In genomic region chr7:24479685-24480084, GRCm38 (mm10) we compare ENCODE assay signal across 22 mouse cellular contexts. TPM values are rescaled to one million over a fixed set of nuclear protein-coding genes. Genes with fewer than 3 reads are reported as not detected.
A peak's percentile ranks its signal among the peaks of the same experiment; 100 is the strongest.
DNase-seq lines count a peak whose midpoint lies in the region; ATAC-seq and TF ChIP-seq lines count a peak whose summit lies in the region.
"Had no signal": no experiment of that assay in that cellular context is flagged by ENCODE, and none has a peak within 500 bp of the region (broad histone marks: within the 10 kb centered on the region; RNA-seq: fewer than 3 reads in every experiment).

No protein-coding gene starts in this region.

- peaks cover 47% of the 10 kb centered on the region for H3K4me1 ChIP-seq in forebrain, embryonic 13.5 days
- peaks cover 8% of the 10 kb centered on the region; the same call in 1 of the 2 replicates for H3K4me1 ChIP-seq in forebrain, embryonic 11.5 days (replicated peaks; ENCODE audit: control insufficient read depth, insufficient read depth, low read length)
- H3K4me1 ChIP-seq in forebrain, embryonic 15.5 days, result peaks cover 46% of the 10 kb centered on the region
- H3K4me1 ChIP-seq in hindbrain, postnatal 0 days (ENCODE audit: insufficient read depth, low read length), result peaks cover 21% of the 10 kb centered on the region; the same call in 1 of the 2 replicates
- no peaks in the 10 kb centered on the region for H3K4me1 ChIP-seq in intestine, postnatal 0 days (replicated peaks; ENCODE audit: control insufficient read depth, insufficient read depth, low read length)

- H3K79me2 ChIP-seq in myocyte (ENCODE audit: control insufficient read depth, insufficient read depth), result no peaks in the 10 kb centered on the region

- H3K27me3 ChIP-seq in forebrain, embryonic 13.5 days, result 0 out of 2 replicates have a peak, but pooled peaks cover 3% of the 10 kb centered on the region
- no peaks in the 10 kb centered on the region; the same call in 1 of the 2 replicates for H3K27me3 ChIP-seq in forebrain, embryonic 11.5 days (ENCODE audit: control insufficient read depth, insufficient read depth, low read length)
- H3K27me3 ChIP-seq in forebrain, embryonic 15.5 days, result no peaks in the 10 kb centered on the region
- no peaks in the 10 kb centered on the region for H3K27me3 ChIP-seq in hindbrain, postnatal 0 days (ENCODE audit: insufficient read depth, low read length)
- no peaks in the 10 kb centered on the region for H3K27me3 ChIP-seq in myocyte (ENCODE audit: control insufficient read depth, insufficient read depth, insufficient read length)
- peaks cover 26% of the 10 kb centered on the region for H3K27me3 ChIP-seq in intestine, postnatal 0 days (replicated peaks; ENCODE audit: control insufficient read depth, insufficient read depth, low read length)

- H3K36me3 ChIP-seq in forebrain, embryonic 13.5 days (ENCODE audit: poor library complexity, severe bottlenecking), result no peaks in the 10 kb centered on the region
- H3K36me3 ChIP-seq in forebrain, embryonic 11.5 days (ENCODE audit: control insufficient read depth, insufficient read depth, low read length), result no peaks in the 10 kb centered on the region
- H3K36me3 ChIP-seq in forebrain, embryonic 15.5 days, result no peaks in the 10 kb centered on the region
- H3K36me3 ChIP-seq in hindbrain, postnatal 0 days (ENCODE audit: insufficient read depth, low read length), result no peaks in the 10 kb centered on the region
- no peaks in the 10 kb centered on the region for H3K36me3 ChIP-seq in myocyte (ENCODE audit: control insufficient read depth, insufficient read depth)
- H3K36me3 ChIP-seq in intestine, postnatal 0 days (ENCODE audit: control insufficient read depth, insufficient read depth), result no peaks in the 10 kb centered on the region
- H3K36me3 ChIP-seq: heart, embryonic 12.5 days; intestine, embryonic 15.5 days had no signal

- peak overlapping the region; percentile 18; the same call in 1 of the 2 replicates for H3K4me2 ChIP-seq in forebrain, embryonic 13.5 days
- no peak overlapping the region for H3K4me2 ChIP-seq in forebrain, embryonic 11.5 days (ENCODE audit: low read depth, low read length, severe bottlenecking)
- 0 out of 2 replicates have a peak overlapping the region, but pooled peaks have one; percentile 79 for H3K4me2 ChIP-seq in forebrain, embryonic 15.5 days (replicated peaks)
- peak overlapping the region; percentile 86; the same call in 1 of the 2 replicates for H3K4me2 ChIP-seq in hindbrain, postnatal 0 days (ENCODE audit: low read depth, low read length)
- peak overlapping the region; percentile 99 for H3K4me2 ChIP-seq in myocyte (ENCODE audit: low read depth)
- no peak overlapping the region for H3K4me2 ChIP-seq in intestine, postnatal 0 days (replicated peaks; ENCODE audit: low read depth)
- H3K4me2 ChIP-seq: heart, embryonic 12.5 days; liver, embryonic 11.5 days had no signal

- H3ac ChIP-seq in myocyte (ENCODE audit: control insufficient read depth, insufficient read length), result no peak overlapping the region

- no peak overlapping the region for H3K4me3 ChIP-seq in forebrain, embryonic 13.5 days
- no peak overlapping the region for H3K4me3 ChIP-seq in forebrain, embryonic 11.5 days (ENCODE audit: low read depth, low read length)
- no peak overlapping the region for H3K4me3 ChIP-seq in forebrain, embryonic 15.5 days
- no peak overlapping the region for H3K4me3 ChIP-seq in hindbrain, postnatal 0 days (ENCODE audit: low read length)
- H3K4me3 ChIP-seq in myocyte, result peak overlapping the region; percentile 37
- no peak overlapping the region for H3K4me3 ChIP-seq in intestine, postnatal 0 days (ENCODE audit: low read depth, low read length)
- H3K4me3 ChIP-seq: heart, embryonic 12.5 days; intestine, embryonic 15.5 days had no signal

- no peak overlapping the region for H3K27ac ChIP-seq in forebrain, embryonic 13.5 days
- no peak overlapping the region for H3K27ac ChIP-seq in forebrain, embryonic 11.5 days (ENCODE audit: low read depth, low read length)
- no peak overlapping the region for H3K27ac ChIP-seq in forebrain, embryonic 15.5 days (replicated peaks)
- no peak overlapping the region for H3K27ac ChIP-seq in hindbrain, postnatal 0 days
- no peak overlapping the region for H3K27ac ChIP-seq in intestine, postnatal 0 days (ENCODE audit: low read depth, low read length)
- H3K27ac ChIP-seq: intestine, embryonic 15.5 days had no signal

- no peak for TF ChIP-seq POLR2A in myocyte (IDR thresholded peaks at IDR 0.05; ENCODE audit: insufficient read length, low read depth)

- WGBS in forebrain, embryonic 13.5 days, result 77% methylated on average over 2 of the region's 2 CpGs
- 91% methylated on average over 2 of the region's 2 CpGs for WGBS in forebrain, embryonic 11.5 days
- 96% methylated on average over 2 of the region's 2 CpGs for WGBS in forebrain, embryonic 15.5 days
- 86% methylated on average over 2 of the region's 2 CpGs for WGBS in hindbrain, postnatal 0 days
- 92% methylated on average over 2 of the region's 2 CpGs for WGBS in intestine, postnatal 0 days

- ATAC-seq in forebrain, embryonic 13.5 days, result no peak
- no peak for ATAC-seq in forebrain, embryonic 11.5 days (replicated peaks; ENCODE audit: low FRiP score)
- no peak for ATAC-seq in forebrain, embryonic 15.5 days (replicated peaks)
- ATAC-seq in hindbrain, postnatal 0 days, result no peak
- no peak for ATAC-seq in intestine, postnatal 0 days
- ATAC-seq: intestine, embryonic 15.5 days had no signal

- no peaks in the 10 kb centered on the region for H3K9me3 ChIP-seq in forebrain, embryonic 13.5 days (replicated peaks)
- no peaks in the 10 kb centered on the region for H3K9me3 ChIP-seq in forebrain, embryonic 11.5 days (ENCODE audit: control insufficient read depth, low read length)
- H3K9me3 ChIP-seq in forebrain, embryonic 15.5 days, result no peaks in the 10 kb centered on the region
- H3K9me3 ChIP-seq in hindbrain, postnatal 0 days (ENCODE audit: low read length), result no peaks in the 10 kb centered on the region
- H3K9me3 ChIP-seq in intestine, postnatal 0 days (ENCODE audit: control insufficient read depth), result no peaks in the 10 kb centered on the region
- H3K9me3 ChIP-seq: intestine, embryonic 15.5 days had no signal

- no peak overlapping the region for H3K9ac ChIP-seq in forebrain, embryonic 13.5 days
- no peak overlapping the region for H3K9ac ChIP-seq in forebrain, embryonic 11.5 days (ENCODE audit: low read length)
- no peak overlapping the region for H3K9ac ChIP-seq in forebrain, embryonic 15.5 days (replicated peaks)
- no peak overlapping the region for H3K9ac ChIP-seq in hindbrain, postnatal 0 days (replicated peaks; ENCODE audit: low read length)
- no peak overlapping the region for H3K9ac ChIP-seq in intestine, postnatal 0 days (ENCODE audit: low read depth, low read length)
- H3K9ac ChIP-seq: heart, embryonic 12.5 days; intestine, embryonic 15.5 days had no signal

- DNase-seq in forebrain, embryonic 11.5 days (ENCODE audit: low spot score), result no peak
- no peak for DNase-seq in hindbrain, postnatal 0 days (ENCODE audit: low spot score)
- DNase-seq in frontal cortex, adult 2 months (ENCODE audit: extremely low spot score in 1 of 2, low spot score in 1 of 2), result no peak
- DNase-seq in kidney, postnatal 10 days, result no peak
- DNase-seq: adrenal gland, adult 8-10 months; cerebellum, postnatal 14 days; heart, postnatal 14 days; lung, adult 18-20 months; lung, postnatal 14 days had no signal

- TF ChIP-seq CTCF in hindbrain, postnatal 0 days (IDR thresholded peaks at IDR 0.05; ENCODE audit: low read depth), result no peak
- TF ChIP-seq CTCF in intestine, postnatal 0 days (IDR thresholded peaks at IDR 0.05; ENCODE audit: low read depth), result no peak

RNA-seq across cellular contexts. Expression of gene Cadm4, which starts 2.1 kb away (rescaled TPM):
- polyA plus RNA-seq in forebrain, embryonic 13.5 days (2015; fragmentation: Nextera tagmentation; extraction: Ambion mirVana), result 45.8 and 47.0 TPM in 2 replicates
- 7.1 and 8.9 TPM in 2 replicates for polyA plus RNA-seq in forebrain, embryonic 11.5 days (2014; fragmentation: Nextera tagmentation; extraction: Ambion mirVana)
- 70.1 and 76.4 TPM in 2 replicates for polyA plus RNA-seq in forebrain, embryonic 15.5 days (2015; fragmentation: Nextera tagmentation; extraction: Ambion mirVana)
- 423 and 447 TPM in 2 replicates for total RNA-seq in hindbrain, postnatal 0 days (2014; rRNA removed)
- 97.9 and 101 TPM in 2 replicates for polyA plus RNA-seq in hindbrain, postnatal 0 days (2015; fragmentation: Nextera tagmentation; extraction: Ambion mirVana)
- 54.4 TPM for polyA plus RNA-seq in myocyte (2012; fragmentation: generic; extraction: Trizol)
- polyA plus RNA-seq in frontal cortex, adult 2 months (2012; rRNA removed), result 225 and 258 TPM in 2 replicates
- polyA plus RNA-seq in intestine, postnatal 0 days (2015; fragmentation: Nextera tagmentation; extraction: Ambion mirVana), result 1.4 and 1.7 TPM in 2 replicates
- total RNA-seq: granulocyte monocyte progenitor cell, adult 5-6 weeks; megakaryocyte, adult 5-6 weeks had no signal

RNA-seq across cellular contexts. Expression of gene Plaur, which starts 17.4 kb away (rescaled TPM):
- polyA plus RNA-seq in forebrain, embryonic 13.5 days (2015; fragmentation: Nextera tagmentation; extraction: Ambion mirVana), result 1.3 TPM in 2 replicates
- polyA plus RNA-seq in forebrain, embryonic 11.5 days (2014; fragmentation: Nextera tagmentation; extraction: Ambion mirVana), result 1.1 and 1.2 TPM in 2 replicates
- polyA plus RNA-seq in forebrain, embryonic 15.5 days (2015; fragmentation: Nextera tagmentation; extraction: Ambion mirVana), result 1.3 and 1.6 TPM in 2 replicates
- total RNA-seq in hindbrain, postnatal 0 days (2014; rRNA removed), result 3.0 and 4.8 TPM in 2 replicates
- polyA plus RNA-seq in hindbrain, postnatal 0 days (2015; fragmentation: Nextera tagmentation; extraction: Ambion mirVana), result 1.3 and 1.4 TPM in 2 replicates
- 32.5 TPM for polyA plus RNA-seq in myocyte (2012; fragmentation: generic; extraction: Trizol)
- 1.1 and 1.8 TPM in 2 replicates for polyA plus RNA-seq in frontal cortex, adult 2 months (2012; rRNA removed)
- 6.9 and 7.8 TPM in 2 replicates for polyA plus RNA-seq in intestine, postnatal 0 days (2015; fragmentation: Nextera tagmentation; extraction: Ambion mirVana)

RNA-seq across cellular contexts. Expression of gene Zfp428, which starts 27.1 kb away (rescaled TPM):
- polyA plus RNA-seq in forebrain, embryonic 13.5 days (2015; fragmentation: Nextera tagmentation; extraction: Ambion mirVana), result 214 and 220 TPM in 2 replicates
- polyA plus RNA-seq in forebrain, embryonic 11.5 days (2014; fragmentation: Nextera tagmentation; extraction: Ambion mirVana), result 109 and 114 TPM in 2 replicates
- 296 and 306 TPM in 2 replicates for polyA plus RNA-seq in forebrain, embryonic 15.5 days (2015; fragmentation: Nextera tagmentation; extraction: Ambion mirVana)
- total RNA-seq in hindbrain, postnatal 0 days (2014; rRNA removed), result 138 and 152 TPM in 2 replicates
- 219 and 222 TPM in 2 replicates for polyA plus RNA-seq in hindbrain, postnatal 0 days (2015; fragmentation: Nextera tagmentation; extraction: Ambion mirVana)
- polyA plus RNA-seq in myocyte (2012; fragmentation: generic; extraction: Trizol), result 30.0 TPM
- 82.8 and 84.1 TPM in 2 replicates for polyA plus RNA-seq in frontal cortex, adult 2 months (2012; rRNA removed)
- polyA plus RNA-seq in intestine, postnatal 0 days (2015; fragmentation: Nextera tagmentation; extraction: Ambion mirVana), result 11.2 and 12.8 TPM in 2 replicates

RNA-seq across cellular contexts. Expression of gene Irgc1, which starts 27.6 kb away (rescaled TPM):
- polyA plus RNA-seq in forebrain, embryonic 13.5 days (2015; fragmentation: Nextera tagmentation; extraction: Ambion mirVana), result 0.15 TPM in 1 of 2 replicates, not detected in the other
- not detected in 2 replicates for polyA plus RNA-seq in forebrain, embryonic 11.5 days (2014; fragmentation: Nextera tagmentation; extraction: Ambion mirVana)
- not detected in 2 replicates for polyA plus RNA-seq in forebrain, embryonic 15.5 days (2015; fragmentation: Nextera tagmentation; extraction: Ambion mirVana)
- not detected in 2 replicates for total RNA-seq in hindbrain, postnatal 0 days (2014; rRNA removed)
- not detected in 2 replicates for polyA plus RNA-seq in hindbrain, postnatal 0 days (2015; fragmentation: Nextera tagmentation; extraction: Ambion mirVana)
- 0.32 TPM for polyA plus RNA-seq in myocyte (2012; fragmentation: generic; extraction: Trizol)
- 0.68 and 0.76 TPM in 2 replicates for polyA plus RNA-seq in frontal cortex, adult 2 months (2012; rRNA removed)
- polyA plus RNA-seq in intestine, postnatal 0 days (2015; fragmentation: Nextera tagmentation; extraction: Ambion mirVana), result not detected in 2 replicates
- total RNA-seq: adrenal gland, adult 8-10 months; gastrocnemius, adult 18-20 months; granulocyte monocyte progenitor cell, adult 5-6 weeks; heart, postnatal 14 days; layer of hippocampus, postnatal 14 days had no signal
- polyA plus RNA-seq: heart, embryonic 12.5 days; intestine, embryonic 15.5 days; kidney, embryonic 16.5 days; limb, embryonic 11.5 days; liver, embryonic 11.5 days had no signal

RNA-seq across cellular contexts. Expression of gene AC161166.1, which starts 32.6 kb away (rescaled TPM):
- polyA plus RNA-seq in forebrain, embryonic 13.5 days (2015; fragmentation: Nextera tagmentation; extraction: Ambion mirVana), result 0.97 and 1.1 TPM in 2 replicates
- polyA plus RNA-seq in forebrain, embryonic 11.5 days (2014; fragmentation: Nextera tagmentation; extraction: Ambion mirVana), result 0.96 and 1.3 TPM in 2 replicates
- 1.5 and 1.7 TPM in 2 replicates for polyA plus RNA-seq in forebrain, embryonic 15.5 days (2015; fragmentation: Nextera tagmentation; extraction: Ambion mirVana)
- total RNA-seq in hindbrain, postnatal 0 days (2014; rRNA removed), result not detected in 2 replicates
- polyA plus RNA-seq in hindbrain, postnatal 0 days (2015; fragmentation: Nextera tagmentation; extraction: Ambion mirVana), result 0.19 and 0.55 TPM in 2 replicates
- 0.10 TPM for polyA plus RNA-seq in myocyte (2012; fragmentation: generic; extraction: Trizol)
- polyA plus RNA-seq in frontal cortex, adult 2 months (2012; rRNA removed), result not detected in 2 replicates
- 0.05 TPM in 1 of 2 replicates, not detected in the other for polyA plus RNA-seq in intestine, postnatal 0 days (2015; fragmentation: Nextera tagmentation; extraction: Ambion mirVana)
- total RNA-seq: adrenal gland, adult 8-10 months; gastrocnemius, adult 18-20 months; granulocyte monocyte progenitor cell, adult 5-6 weeks; heart, postnatal 14 days; layer of hippocampus, postnatal 14 days; megakaryocyte, adult 5-6 weeks had no signal
- polyA plus RNA-seq: liver, embryonic 11.5 days had no signal

Comparison
In these comparisons a context has a peak if more than half of its experiments do, and no peak if none do; other contexts are left out.
1. H3K4me2 ChIP-seq: peak in forebrain, embryonic 13.5 days (single experiment), forebrain, embryonic 15.5 days (single experiment), hindbrain, postnatal 0 days (single experiment) and myocyte (single experiment); none in forebrain, embryonic 11.5 days (single experiment) and intestine, postnatal 0 days (single experiment).